Mouse (Mus musculus) cerebellum, adult 18-20 months (tissue): Measurements from ENCODE around the gene Gm9513.

Experiments
- DNase-seq, 2 experiments: peaks; one replicate each; pipeline ENCODE4 v3.0.0; 2021

Gm9513 gene

DNA sequence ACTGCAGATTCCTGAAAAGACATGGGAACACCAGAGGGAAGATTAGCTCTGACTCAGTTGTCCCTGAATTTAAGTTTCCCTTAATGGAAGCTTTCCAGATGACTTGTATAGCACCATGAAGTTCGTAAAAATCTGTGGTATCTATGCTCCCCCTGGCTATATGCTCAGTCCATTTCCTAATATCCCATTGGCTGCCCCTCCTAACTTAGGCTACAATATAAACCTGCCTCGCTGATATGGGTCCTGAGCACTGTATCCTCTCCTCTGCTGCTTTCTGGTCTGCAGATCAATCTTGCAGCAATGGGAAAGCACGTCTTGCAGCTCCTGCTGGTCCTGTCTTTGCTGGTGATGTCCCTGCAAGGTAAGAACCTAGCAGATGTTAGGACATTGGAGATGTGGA lies at the start of gene Gm9513:
Gene Gm9513, plus strand, starts transcription at position 301 of the 400 bp plus-strand sequence.
- DNase-seq, result no peak

DNA sequence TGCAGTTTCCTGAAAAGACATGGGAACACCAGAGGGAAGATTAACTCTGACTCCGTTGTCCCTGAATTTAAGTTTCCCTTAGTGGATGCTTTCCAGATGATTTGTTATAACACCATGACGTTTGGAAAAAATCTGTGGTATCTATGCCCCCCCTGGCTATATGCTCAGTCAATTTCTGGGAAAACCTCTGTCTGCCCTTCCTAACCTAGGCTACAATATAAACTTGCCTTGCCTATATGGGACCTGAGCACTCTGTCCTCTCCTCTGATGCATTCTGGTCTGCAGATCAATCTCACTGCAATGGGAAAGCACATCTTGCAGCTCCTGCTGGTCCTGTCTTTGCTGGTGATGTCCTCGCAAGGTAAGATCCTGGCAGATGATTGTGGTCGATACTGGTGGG lies 43.9 kb upstream of the Gm9513 start, which contains the start of gene Gm7257:
Gene Gm7257, plus strand, starts transcription at position 301 of the 400 bp plus-strand sequence.
- no peak for DNase-seq

DNA sequence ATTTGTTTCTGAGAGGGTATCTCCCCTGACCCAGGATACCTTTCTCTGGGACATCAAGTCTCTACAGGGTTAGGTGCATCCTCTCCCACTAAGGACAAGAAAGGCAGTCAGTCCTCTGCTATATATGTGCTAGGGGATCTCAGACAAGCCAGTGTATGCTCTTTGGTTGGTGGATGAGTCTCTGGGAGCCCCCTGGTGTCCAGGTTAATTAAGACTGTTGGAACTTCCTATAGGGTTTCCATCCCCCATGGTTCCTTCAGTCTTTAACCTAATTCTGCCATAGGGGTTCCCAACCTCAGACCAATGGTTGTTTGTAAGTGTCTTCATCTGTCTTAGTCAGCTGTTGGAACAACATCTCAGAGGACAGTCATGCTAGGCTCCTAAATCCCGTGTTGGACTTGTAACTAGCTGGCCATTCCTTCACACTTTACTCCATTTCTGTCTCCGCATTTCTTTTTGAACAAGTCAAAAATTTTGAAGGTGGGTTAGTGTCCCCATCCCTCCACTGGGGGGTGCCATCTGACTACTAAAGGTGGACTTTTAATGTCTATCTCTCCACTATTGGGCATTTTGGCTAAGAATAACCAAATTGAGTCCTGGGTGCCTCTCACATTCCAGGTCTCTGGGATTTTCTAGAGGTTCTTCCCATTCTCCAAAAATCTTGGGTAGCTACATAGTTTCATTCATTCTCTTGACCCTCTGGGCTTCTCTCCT lies 40.2 kb upstream of the Gm9513 start:
- DNase-seq, result no peak

GRCm38 (mm10) chr9:36494501-36495220 lies 19.2 kb downstream of the Gm9513 start:
- no peak for DNase-seq

DNA sequence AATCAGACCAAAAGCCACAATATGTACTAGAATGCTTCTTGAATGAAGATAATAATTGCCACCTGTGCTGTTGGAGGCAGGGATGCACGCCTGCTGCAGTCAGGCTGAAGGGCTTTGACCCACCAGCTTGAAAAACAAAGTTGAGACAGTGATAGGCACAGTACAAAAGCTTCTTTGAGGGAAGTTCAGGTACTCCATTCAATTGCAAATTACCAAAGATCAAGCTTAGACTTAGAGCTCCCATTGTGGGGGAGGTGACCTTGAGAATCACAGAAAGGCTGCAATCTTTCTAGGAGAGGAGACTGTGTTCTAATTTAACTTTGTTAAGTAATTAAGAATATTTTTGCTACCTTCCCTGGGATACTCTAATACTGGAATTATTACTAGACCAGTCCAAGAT lies 20.4 kb downstream of the Gm9513 start:
- no peak for DNase-seq

DNA sequence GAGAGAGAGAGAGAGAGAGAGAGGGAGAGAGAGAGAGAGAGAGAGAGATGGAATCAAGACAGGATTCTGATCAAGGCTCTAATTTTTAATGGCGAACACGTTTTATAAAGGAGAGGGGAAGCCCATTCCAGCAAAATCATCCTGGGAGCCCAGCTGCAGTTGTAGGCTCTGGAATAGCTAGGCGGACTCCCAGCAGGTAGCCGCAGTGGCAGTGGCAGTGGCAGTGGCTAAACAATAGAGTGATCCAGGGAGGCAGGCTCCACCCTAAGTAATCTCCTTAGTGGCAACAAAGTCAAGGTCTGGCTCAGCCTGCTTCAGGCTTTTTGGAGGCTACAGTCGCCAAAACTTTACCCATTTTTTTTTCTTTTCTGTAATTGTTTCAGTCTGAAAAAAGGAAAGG lies 28.8 kb downstream of the Gm9513 start:
- no peak for DNase-seq
